Mouse (Mus musculus): Measurements from ENCODE around the gene Fgfr1op.

DNA sequence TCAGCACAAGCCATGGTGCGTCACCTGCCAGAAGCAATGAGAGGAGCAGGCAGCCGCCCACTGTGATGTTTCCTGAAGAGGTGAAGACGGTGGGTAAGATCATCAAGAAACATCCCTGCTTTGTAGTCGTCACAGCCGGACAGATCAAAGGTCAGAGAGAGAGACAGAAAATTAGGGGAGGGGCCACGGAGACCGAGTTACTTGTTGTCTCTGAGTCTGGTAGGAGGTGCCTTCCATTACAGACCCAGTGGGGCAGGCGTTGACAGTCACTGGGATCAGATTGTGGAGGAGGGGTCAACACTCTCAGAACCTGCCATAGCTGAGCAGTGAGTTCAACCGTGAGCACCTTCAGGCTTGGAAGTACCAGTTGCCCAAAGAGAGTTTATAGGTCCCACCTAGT is 63.3 kb downstream of the Fgfr1op start:
- no peak for TF ChIP-seq CTCF (IDR thresholded peaks at IDR 0.05; ENCODE audit: low read depth)
- TF ChIP-seq EP300 (IDR thresholded peaks at IDR 0.05; ENCODE audit: low read depth): no peak
